Mouse (Mus musculus) adrenal gland, postnatal 14 days (tissue): ENCODE results near the gene Ppa2. TPM values are rescaled to one million over a fixed set of nuclear protein-coding genes. Genes with fewer than 3 reads are reported as not detected.

ENCODE experiments used
- DNase-seq: peaks from one replicate; pipeline ENCODE4 v3.0.0; 2021; ENCODE audit warnings: mixed read lengths
- total RNA-seq: library from RNA; stranded (reverse); gene quantifications from 2 replicates; pipeline ENCODE4 v1.2.3, GENCODE M21; 2021

Gene Ppa2
- total RNA-seq, 1 experiment from 2014 or later = 79.7 TPM

DNA sequence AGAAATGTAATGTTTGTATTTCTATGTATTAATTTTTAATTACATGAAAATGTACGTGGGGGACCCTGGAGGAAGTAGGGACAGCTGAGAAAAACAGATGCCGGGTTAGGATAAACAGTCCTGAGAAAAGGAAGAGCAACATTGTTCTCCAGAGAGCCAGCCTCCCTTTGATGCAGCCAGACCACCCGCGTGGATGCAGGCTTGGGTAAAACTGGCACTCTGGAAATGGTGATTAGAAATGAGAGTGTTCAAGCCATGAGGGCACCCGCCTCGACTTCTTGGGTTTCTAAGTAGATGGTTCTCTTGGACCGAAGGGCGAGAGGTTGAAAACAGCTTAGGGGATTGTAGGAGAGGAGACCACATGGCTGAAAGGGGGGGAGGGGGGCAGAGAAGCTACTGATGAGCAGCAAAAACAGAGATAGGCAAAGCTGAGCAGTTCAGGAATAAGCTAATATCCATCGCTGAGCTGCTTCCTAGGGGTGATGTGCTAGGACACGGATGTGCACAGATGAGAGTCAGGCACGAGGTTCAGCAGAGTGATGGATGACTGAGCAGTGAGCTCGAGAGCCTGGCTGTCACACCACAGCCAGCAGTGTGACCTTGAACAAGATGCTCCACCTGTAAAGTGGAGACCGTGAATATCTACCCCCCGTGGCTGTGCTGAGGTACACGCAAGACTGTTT is 21.4 kb downstream of the Ppa2 start:
- DNase-seq = no peak

DNA sequence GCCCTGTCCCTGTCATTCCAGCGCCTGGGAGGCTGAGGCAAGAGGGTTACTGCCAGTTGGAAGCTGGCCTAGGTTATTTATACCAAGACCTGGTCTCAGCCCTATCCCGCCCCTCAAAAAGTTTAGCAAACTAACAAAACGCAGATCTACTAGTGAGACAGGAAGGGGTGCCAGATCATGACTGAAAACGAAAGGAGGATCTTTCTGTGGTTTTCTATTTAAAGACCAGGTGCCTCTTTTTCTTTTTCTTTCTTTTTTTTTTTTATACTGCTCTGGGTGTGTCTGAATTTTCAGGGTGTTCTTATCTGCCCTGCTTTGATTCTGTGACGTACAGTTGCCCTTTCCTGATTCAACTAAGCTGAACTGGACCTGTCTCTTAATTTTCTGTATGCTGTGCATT is 22.4 kb downstream of the Ppa2 start:
- DNase-seq = no peak

DNA sequence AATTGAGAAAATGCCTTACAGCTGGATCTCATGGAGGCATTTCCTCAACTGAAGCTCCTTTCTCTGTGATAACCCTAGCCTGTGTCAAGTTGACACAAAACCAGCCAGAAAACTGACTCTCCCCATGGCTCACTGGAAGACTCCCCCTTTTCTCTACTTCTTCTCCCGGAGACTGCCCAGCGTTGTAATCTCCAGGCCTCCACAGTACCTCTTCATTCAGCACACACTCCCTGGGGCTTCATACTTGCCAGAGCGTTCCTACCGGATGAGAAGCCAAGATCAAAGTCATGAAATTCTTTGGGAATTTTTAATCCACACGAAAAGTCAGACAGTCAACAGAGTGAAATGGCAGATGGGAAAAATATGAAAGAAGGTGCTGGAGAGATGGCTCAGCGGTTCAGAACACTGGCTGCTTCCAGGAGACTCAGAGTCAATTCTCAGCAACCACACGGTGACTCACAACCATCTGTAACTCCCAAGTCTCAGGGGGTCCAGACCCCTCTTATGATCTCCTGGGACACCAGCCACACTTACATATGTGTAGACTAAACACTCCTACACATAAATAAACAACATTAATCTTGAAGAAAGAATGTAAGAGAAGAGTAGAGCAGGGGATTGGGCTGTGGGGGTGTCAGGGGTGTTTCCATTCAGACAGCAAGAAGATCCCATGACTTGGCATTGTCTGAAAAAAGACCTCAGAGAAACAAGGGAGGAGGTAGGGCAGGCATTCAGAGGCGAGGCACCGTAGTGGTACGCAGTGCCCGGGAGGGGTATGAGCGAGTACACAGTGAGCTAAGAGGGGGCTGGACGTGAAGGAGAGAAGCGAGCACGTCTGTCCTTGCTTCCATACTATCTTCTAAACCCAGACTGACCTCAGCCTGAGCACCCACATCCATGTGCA is 23.6 kb downstream of the Ppa2 start:
- no peak for DNase-seq

DNA sequence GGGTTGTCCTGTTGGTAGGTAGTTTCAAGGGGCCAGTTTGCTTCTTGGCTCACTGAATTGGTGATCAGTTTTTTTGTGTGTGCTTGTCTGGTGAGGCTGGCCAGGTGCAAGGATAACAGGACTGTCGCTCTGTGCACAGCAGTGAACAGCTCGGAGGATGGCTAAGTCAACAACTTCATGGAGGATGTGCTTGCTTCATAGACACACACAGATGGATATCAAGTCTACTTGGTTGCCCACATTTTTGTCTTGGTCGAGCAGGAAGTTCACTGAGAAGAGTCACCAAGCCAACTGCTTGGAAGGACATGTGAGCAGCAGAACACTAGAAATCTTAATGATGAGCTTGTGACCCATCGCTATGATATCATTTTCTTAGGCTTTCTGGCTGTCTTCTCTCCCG is 24.8 kb downstream of the Ppa2 start:
- DNase-seq = no peak

DNA sequence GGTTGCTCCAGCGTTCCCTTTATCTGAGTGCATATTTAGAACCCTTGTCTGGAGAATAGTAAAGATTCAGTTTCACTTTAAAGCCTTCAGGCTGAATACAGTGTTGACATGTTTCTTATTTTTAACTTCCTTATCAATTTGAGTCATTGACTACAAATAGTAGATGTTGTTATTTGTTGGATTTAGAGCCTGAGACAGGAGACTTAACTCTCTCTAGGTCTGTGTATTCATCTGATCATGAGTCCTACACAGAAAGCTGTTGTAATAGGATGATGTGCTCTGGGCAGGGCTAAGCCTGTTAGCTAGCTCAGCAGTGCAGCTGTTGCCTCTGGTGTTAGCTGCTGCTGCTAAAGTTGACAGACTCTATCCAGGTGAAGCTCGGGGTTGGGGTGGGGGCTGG is 25.3 kb downstream of the Ppa2 start:
- DNase-seq = no peak

DNA sequence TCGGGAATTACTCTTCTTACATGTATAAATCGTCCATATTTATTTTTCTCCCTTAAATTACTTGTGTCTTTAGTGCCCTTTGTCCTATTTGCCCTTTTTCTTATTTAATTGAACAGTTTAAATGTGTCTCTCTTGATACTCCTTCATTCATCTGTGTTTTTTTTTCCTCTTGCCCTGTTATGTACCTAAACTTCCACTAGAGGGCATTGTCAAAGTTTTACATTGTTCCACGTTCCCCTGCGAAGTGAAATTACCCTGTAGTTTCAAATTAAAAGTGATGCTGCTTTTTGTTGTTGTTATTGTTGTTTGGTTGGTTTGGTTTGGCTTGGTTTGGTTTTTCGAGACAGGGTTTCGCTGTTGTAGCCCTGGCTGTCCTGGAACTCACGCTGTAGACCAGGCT is 26.5 kb downstream of the Ppa2 start:
- no peak for DNase-seq

DNA sequence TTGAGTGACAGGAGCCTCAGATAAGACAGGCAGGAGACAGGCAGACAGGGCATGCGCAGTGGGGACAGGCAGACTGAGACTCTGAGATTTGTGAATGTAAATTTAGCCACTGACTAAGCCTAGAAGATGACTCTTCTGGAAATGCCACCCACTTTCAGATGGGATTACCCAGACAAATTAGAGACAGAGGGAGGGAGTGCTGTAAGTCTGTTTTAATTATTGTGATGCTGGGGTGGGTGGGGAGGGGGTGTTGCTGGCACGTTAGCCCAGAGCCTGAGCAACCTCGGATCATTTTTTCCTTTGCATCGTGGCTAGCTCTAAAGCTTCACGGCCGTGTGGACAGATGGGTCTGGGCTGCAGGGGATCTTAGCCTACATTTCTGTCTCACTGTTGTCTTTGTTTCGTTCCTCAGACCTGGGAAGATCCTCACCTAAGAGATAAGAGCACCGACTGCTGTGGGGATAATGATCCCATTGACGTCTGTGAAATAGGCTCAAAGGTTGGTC is 29.0 kb downstream of the Ppa2 start:
- DNase-seq = no peak

DNA sequence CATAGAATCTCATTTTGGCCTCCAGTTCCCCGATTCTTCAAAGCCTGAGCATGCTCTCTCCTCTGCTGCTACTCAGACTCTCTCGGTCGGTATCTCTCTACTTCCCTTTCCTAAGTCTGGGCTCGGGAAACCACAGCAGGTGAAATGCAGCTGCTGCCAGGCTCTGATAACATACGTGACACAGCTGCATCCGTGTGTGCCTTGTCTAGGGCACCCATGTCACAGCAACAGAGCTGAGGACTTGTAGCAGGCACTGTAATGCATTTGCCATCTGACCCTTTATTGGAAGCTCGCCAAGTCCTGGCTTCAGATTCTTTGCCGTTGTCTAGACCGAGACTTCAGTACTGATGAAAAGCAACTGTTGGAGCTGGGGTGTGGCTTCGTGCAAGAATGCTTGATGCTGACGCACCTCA is 29.5 kb downstream of the Ppa2 start:
- DNase-seq = peak; percentile 22

DNA sequence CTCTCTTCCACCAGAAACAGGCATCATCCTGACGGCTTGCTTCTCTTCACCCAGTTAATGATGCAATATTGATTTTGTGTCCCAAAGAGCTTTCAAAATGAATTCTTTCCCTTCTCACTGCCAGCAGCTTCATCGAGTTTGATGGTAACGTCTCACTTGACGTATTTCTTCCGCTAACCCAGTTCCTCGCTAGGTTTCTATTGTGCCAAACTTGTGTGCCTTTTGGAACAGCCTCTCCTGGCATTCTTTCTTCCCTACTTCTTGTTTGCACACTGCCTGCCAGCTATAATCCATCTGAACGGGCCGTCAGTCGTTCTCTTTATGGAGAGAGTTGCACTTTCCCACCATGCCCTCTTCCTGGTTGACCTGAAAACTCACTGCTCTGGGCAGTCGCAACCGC is 31.2 kb downstream of the Ppa2 start:
- DNase-seq = no peak

DNA sequence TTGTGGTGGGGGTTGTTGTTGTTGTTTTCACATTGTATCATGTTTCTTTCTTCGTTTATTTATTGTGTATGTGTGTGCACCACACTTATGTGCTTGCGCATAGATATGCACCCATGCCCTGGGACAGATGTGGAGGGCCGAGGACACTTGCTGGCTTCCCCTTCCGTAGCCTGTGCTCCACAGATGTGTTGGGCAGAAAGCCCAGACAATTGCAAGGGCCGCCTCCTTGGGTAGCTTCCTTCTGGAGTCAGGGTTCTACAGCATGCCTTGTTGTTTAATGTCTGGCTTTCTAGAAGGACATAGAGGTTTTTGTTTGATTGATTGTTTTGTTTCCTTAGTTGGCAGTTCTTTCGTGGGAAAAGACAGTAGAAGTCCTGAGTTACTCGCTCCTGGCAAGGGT is 37.6 kb downstream of the Ppa2 start:
- peak; percentile 17 for DNase-seq

DNA sequence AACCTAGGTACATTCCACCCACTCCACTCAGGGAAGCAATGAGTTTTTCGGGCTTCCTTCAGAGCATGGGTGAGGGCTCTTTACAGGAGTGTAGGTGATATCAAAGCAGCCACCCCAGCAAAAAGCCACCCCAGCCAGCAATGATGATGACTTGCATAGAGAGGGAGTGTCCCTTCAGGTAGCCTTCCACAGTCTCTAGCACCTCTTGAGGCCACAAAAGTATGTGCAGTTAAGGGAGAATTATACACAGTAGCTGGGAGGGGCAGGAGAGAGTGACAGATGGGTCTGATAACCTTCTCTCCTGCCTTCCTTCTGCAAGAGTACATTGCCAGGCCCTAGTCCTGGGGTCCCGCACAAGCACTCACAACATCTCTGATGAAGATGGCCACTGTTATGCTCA is 38.9 kb downstream of the Ppa2 start:
- no peak for DNase-seq

DNA sequence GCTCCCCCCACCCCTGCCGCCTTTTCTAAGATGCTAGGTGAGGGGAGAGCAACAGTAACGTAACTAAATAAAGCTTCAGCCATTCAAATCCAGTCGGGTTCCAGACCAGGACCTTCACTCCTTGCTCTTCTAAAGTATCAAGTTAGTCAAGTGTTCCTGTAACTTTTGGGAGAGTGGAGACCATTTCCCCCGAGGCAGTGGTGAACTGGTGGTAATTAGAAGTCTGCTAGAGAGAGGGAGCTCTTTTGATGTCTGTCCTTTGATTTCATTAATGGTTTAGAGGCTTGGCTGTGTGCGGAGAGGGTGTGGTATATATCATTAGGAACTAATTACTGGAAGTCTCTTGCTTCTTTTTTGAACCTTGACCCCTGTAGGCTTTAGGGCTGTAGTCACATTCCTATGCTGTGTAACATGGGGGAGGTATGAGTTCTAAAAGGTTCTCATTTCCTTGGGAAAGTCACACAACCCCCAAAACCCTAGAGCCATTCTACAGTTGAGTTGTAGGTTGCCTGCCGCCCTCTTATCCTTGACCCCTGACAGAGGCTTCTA is 47.6 kb downstream of the Ppa2 start:
- no peak for DNase-seq

DNA sequence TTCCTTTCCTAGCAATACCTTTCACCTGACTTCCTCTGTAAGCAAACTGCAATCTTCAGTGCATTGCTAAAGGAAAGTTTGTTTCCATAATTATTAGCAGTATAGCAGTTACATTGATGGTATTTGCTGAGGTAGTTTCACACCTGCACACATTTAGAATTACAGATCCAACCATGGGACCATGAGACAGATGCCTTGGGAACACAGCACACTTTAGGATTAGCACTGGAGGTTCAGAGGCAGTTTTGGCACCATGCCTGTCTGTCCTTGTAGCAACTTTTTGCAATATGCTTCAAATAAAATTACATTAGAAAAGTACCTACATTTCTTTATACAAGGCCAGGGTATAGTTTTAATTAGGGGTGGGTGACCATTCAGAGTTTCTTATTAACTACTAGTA is 48.1 kb downstream of the Ppa2 start:
- DNase-seq = no peak

DNA sequence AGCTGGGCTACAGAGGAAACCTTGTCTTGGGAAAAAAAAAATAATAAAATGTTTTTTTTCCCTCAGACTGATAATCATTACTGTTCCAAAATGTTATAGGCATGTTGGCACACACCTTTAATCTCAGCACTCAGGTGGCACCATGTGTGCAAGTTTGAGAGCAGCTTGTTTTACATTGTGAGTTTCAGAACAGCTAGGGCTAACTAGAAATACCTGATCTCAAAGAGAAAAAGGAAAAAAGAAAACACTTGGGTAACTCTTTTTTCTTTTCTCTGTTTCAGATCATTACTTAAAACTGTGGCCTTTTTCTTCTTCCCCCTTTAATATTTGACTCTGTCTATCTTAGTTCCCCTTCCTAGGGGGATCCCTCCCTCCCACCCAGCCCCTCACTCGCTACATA is 51.5 kb downstream of the Ppa2 start:
- DNase-seq = no peak

DNA sequence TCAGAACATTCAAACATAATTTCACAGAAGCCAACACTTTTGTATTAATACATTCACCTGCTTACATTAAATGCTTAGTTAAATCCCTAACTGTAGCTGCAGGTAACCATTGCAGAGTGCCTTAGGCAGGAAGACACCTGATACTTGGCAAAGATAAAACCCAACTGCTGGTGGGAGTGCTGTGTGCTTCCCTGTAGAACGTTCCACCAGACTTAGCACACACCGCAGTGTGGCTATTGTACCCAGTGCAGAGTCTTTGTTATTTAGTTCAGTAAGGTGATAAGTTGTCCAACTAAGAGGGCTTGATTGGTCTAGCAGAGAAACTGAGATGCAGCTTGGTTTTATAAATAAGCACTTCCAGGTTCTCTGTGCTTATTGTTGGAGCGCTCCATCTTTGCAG is 54.2 kb downstream of the Ppa2 start:
- no peak for DNase-seq

DNA sequence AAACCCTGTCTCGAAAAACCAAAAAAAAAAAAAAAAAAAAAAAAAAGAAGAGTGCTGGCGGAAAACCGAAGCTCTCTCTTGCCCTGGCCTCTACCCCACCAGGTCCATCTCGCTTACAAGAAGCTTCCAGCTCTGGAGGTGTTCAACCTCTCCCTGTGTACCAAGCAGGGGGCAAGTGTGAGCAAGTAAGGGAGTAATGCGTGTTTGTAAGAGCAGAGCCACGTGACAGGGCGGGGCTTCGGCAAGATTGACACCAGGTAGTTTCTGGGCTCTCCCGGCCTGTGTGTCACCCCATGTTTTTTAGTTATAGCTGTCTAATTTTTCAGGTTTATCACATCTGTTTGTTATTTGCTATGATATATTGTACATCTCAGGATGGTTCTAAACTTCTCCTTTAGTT is 56.2 kb downstream of the Ppa2 start:
- no peak for DNase-seq

DNA sequence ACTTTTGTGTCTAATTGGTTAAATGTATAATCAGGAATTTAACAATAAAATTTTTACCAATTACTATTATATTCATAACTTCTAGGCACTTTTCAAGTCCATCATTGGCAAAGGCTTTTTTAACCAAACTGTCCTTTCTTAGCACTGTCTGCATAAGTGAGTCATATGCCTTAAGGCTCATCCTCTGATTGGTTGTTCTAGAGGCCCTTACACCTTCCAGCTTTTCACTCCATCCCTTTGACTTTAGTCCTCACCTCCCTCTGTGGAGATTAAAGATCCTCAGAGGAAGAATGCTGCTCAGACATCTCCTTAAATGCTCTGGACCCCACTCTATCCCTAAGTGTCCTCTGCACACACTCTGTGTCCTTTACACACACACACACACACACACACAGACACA is 68.3 kb downstream of the Ppa2 start:
- DNase-seq = no peak

DNA sequence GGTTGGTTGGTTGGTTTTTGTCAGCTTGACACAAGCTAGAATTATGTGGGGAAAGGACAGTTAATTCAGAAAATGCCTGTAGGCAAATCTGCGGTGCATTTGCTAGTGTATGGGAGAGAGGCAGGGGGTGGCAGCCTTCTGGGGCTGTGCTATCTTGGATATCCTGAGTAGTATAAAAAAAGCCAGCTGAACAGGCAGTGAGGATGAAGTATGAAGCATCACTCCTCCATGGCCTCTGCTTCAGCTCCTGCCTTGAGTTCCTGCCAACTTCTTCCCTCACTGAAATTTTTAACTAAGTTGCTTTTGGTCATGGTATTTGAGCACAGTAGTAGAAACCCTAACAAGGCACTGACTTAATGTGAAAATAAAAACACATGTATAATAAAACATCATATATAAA is 70.1 kb downstream of the Ppa2 start:
- DNase-seq = no peak

DNA sequence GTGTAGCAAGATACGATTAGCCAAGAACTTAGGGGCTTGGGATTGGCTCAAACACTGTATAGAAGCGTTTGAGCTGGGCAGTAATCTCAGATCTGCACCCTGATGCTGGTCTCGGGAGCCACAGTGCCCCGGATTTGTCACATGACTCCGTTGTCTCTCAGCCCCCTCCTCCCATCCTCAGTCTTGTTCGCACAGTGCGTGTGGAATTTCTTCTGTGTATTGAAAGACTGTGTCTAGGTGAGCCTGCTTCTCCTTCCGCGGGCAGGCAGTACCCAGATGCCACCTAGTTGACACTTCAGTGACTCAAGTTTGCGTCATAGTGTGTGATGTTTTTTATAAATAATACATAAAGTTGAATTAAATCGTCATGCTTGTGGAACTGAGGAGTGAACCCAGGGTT is 71.6 kb downstream of the Ppa2 start:
- no peak for DNase-seq

DNA sequence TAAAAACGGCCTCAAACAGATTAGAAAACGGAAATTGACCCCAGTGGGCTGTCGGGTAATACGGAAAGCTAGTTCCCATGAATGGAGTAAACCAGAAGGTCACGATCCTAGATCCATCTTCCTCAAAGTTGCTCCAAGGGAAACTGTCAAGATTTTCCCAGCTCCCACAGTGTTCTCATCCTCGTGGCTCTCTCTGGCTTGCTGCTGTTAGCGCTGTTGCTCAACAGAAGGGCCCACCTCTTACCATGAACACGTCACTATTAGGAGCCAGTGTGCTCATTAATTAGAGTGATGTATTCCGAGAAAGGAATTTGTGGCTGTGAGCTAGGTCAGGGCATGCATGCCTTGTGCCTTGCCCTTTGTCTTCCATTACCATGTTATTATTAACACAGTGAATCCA is 72.2 kb downstream of the Ppa2 start:
- no peak for DNase-seq

DNA sequence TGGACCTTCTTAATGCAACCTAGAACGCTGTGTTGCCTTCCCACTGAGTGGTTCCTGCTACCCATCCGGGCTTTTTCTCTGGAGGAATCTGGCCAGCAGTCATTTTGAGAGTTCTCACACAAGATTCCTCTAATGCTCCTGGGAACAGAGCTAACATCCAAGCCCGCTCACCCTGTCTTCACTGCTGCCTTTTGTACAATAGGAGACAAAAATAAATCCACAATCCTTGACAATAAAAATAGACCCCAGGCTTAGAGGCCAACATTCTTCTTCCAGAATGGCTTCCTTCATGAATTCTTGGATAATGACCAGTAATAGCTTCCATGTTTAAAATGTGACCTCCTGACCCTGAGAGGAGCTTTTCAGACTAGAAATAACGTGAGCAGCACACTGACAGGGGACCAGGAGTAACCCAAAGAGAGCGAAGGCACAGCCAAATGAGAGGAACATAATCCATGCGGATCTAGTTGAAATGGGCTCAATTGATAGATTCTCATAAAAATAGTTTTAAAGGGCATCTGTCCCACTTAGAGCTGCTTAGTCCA is 74.3 kb downstream of the Ppa2 start:
- DNase-seq = no peak

DNA sequence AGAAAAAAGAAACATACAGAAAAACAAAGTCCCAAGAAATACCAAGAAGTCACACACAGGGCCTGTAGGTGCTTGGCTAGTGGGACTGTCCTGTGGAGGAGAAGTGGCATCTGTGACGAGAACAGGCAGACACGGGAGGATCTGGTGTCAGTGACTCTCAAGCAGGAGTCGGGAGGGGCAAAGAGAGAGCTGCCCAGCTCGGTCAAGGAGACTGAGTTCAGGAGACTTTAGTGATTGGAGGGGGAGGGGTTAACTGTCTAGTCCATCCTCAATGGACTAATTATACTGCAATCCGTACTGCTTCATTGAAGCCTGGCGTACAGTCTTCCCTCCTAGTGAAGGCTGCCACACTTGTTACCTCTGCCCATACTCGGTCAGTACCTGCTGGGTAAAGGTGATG is 77.4 kb downstream of the Ppa2 start:
- no peak for DNase-seq

DNA sequence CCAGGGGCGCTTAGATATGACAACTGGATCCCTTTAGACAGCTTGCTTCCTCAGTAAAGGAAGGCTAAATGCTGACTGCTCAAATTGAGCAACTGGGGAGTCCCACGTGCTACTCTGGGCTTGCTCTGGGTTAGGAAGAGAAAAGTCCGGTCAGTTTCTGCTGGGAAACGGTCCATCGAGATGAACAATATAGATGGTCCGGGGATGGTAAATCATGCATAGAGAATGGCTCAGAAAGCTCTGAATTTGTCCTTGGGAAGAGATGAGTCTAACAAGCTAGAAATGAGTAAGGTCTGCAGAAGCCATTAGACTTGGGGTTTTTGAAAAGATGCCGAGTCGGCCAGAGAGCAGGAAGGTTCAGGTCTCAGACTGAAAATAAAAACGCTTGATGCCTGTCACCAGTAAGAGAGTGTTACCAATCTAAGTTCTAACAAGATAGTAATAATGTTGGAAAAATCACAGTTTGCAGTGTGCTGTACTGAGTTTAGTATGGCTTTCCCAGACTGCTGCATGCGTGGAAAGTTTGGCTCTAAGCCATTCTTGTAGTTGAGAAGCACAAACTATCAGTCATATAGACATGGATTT is 80.0 kb downstream of the Ppa2 start:
- no peak for DNase-seq
